Mouse (Mus musculus) cerebellum, postnatal 4 days (tissue): ENCODE measurements around the gene Tpt1.

Source experiments
- DNase-seq, 2 experiments: peaks; one replicate each; pipeline ENCODE4 v3.0.0; 2022; ENCODE audit warnings: low spot score in 2 of 2, mixed read lengths in 1 of 2

The Tpt1 gene

GRCm38 (mm10) chr14:75876320-75877043 lies 31.6 kb downstream of the Tpt1 start:
- peak; percentile 74 to 79 for DNase-seq

- DNase-seq, result no peak
These were observed 32.4 kb downstream of the Tpt1 start for GRCm38 (mm10) chr14:75877297-75877696.

GRCm38 (mm10) chr14:75878980-75879379 lies 34.1 kb downstream of the Tpt1 start:
- DNase-seq, result no peak

GRCm38 (mm10) chr14:75881856-75882255 lies 37.0 kb downstream of the Tpt1 start:
- DNase-seq, result no peak

GRCm38 (mm10) chr14:75883330-75883729 lies 38.4 kb downstream of the Tpt1 start:
- DNase-seq, result no peak

GRCm38 (mm10) chr14:75883873-75884272 lies 39.0 kb downstream of the Tpt1 start:
- DNase-seq, result no peak

- no peak for DNase-seq
These were observed 47.2 kb downstream of the Tpt1 start for GRCm38 (mm10) chr14:75892118-75892517.
